Mouse (Mus musculus) CH12.LX (cell line): ENCODE measurements around the gene Cfap61. TPM values are rescaled to one million over a fixed set of nuclear protein-coding genes. Genes with fewer than 3 reads are reported as not detected.

ENCODE experiments used
- DNase-seq: peaks from one replicate; pipeline ENCODE4 v3.0.0-alpha.2; 2013; ENCODE audit errors: extremely low read depth
- H3K27ac ChIP-seq: 2 replicates; pipeline ENCODE4 v1.5.1; 2012; ENCODE audit warnings: low read depth, mild to moderate bottlenecking, control low read depth, moderate library complexity; ENCODE audit not compliant: insufficient read depth
- H3K27me3 ChIP-seq: replicated peaks from 2 replicates; pipeline ENCODE3; 2012; ENCODE audit warnings: inconsistent platforms
- H3K36me3 ChIP-seq, 2 experiments: replicated peaks in 1 of 2; 2 replicates each; pipeline versions ENCODE3 to v1.6.1; 2012; ENCODE audit warnings: inconsistent platforms in 1 of 2, low read length in 1 of 2, mild to moderate bottlenecking in 1 of 2, mixed read lengths in 1 of 2, moderate library complexity in 1 of 2; ENCODE audit not compliant: control insufficient read depth in 1 of 2, insufficient read depth in 1 of 2
- H3K4me1 ChIP-seq, 2 experiments: 2 replicates each; pipeline ENCODE4 v1.6.1; 2012; ENCODE audit warnings: inconsistent platforms in 1 of 2, moderate library complexity in 1 of 2; ENCODE audit not compliant: insufficient read depth in 2 of 2, control insufficient read depth in 1 of 2
- H3K4me2 ChIP-seq: 2 replicates; pipeline ENCODE4 v1.6.1; 2012; ENCODE audit warnings: low read depth, mild to moderate bottlenecking, control low read depth; ENCODE audit not compliant: poor library complexity, insufficient read depth, severe bottlenecking
- H3K4me3 ChIP-seq, 3 experiments: fragments of 150-350 bp in 1 of 3; sonication (generic) in 1 of 3; replicated peaks in 1 of 3; 2 replicates each; pipeline versions ENCODE3 to v1.5.1; 2011 to 2012; ENCODE audit warnings: low read depth in 2 of 3, low read length in 2 of 3, mild to moderate bottlenecking in 2 of 3, moderate library complexity in 2 of 3, control low read depth in 1 of 3, improper control_type of control experiment in 1 of 3, inconsistent platforms in 1 of 3, mixed read lengths in 1 of 3; ENCODE audit not compliant: poor library complexity in 1 of 3
- H3K79me2 ChIP-seq: replicated peaks from 2 replicates; pipeline ENCODE4 v1.6.1; 2012; ENCODE audit warnings: mild to moderate bottlenecking, moderate library complexity; ENCODE audit not compliant: control insufficient read depth, poor library complexity, insufficient read depth, severe bottlenecking; ENCODE audit errors: extremely low read depth
- H3K9ac ChIP-seq: 2 replicates; pipeline ENCODE4 v1.6.1; 2012; ENCODE audit warnings: low read depth, mild to moderate bottlenecking, control low read depth, moderate library complexity; ENCODE audit not compliant: insufficient read depth
- H3K9me3 ChIP-seq: replicated peaks from 2 replicates; pipeline ENCODE3; 2012; ENCODE audit warnings: low read length, inconsistent platforms, mixed read lengths
- CTCF ChIP-seq, 2 experiments: IDR thresholded peaks in 1 of 2; conservative IDR thresholded peaks in 1 of 2; 2 replicates each; pipeline ENCODE4 v1.5.1; 2011 to 2012; ENCODE audit warnings: low read depth in 2 of 2, low read length in 2 of 2, improper control_type of control experiment in 1 of 2, inconsistent platforms in 1 of 2, mild to moderate bottlenecking in 1 of 2, moderate library complexity in 1 of 2
- EP300 ChIP-seq: IDR thresholded peaks from 2 replicates; pipeline ENCODE4 v1.6.1; 2011; ENCODE audit warnings: low read length, improper control_type of control experiment
- ETS1 ChIP-seq: conservative IDR thresholded peaks from 2 replicates; pipeline ENCODE4 v1.6.1; 2012; ENCODE audit warnings: low read depth, mild to moderate bottlenecking, inconsistent platforms, low read length, improper control_type of control experiment, moderate library complexity
- IRF4 ChIP-seq: IDR thresholded peaks from 2 replicates; pipeline ENCODE4 v1.6.1; 2014; ENCODE audit warnings: low read depth, mild to moderate bottlenecking, inconsistent platforms, low read length, improper control_type of control experiment
- JUND ChIP-seq: conservative IDR thresholded peaks from 2 replicates; pipeline ENCODE4 v1.6.1; 2011; ENCODE audit warnings: low read depth, low read length, improper control_type of control experiment
- KAT2A ChIP-seq: IDR thresholded peaks from 2 replicates; pipeline ENCODE4 v1.6.1; 2012; ENCODE audit warnings: low read length, improper control_type of control experiment, inconsistent platforms; ENCODE audit not compliant: insufficient replicate concordance
- MXI1 ChIP-seq: IDR thresholded peaks from 2 replicates; pipeline ENCODE4 v1.6.1; 2011; ENCODE audit warnings: mild to moderate bottlenecking, low read depth, low read length, improper control_type of control experiment
- NRF1 ChIP-seq: IDR thresholded peaks from 2 replicates; pipeline ENCODE4 v1.6.1; 2014; ENCODE audit warnings: low read depth, mild to moderate bottlenecking, inconsistent platforms, low read length, improper control_type of control experiment, moderate library complexity
- PAX5 ChIP-seq: IDR thresholded peaks from 2 replicates; pipeline ENCODE4 v1.6.1; 2012; ENCODE audit warnings: low read length, inconsistent platforms, mixed read lengths
- RCOR1 ChIP-seq: conservative IDR thresholded peaks from 2 replicates; pipeline ENCODE4 v1.6.1; 2012; ENCODE audit warnings: low read depth, mild to moderate bottlenecking, inconsistent platforms, low read length, improper control_type of control experiment
- SMC3 ChIP-seq: IDR thresholded peaks from 2 replicates; pipeline ENCODE4 v1.6.1; 2011; ENCODE audit warnings: low read depth, low read length, improper control_type of control experiment
- ZKSCAN1 ChIP-seq: IDR thresholded peaks from 2 replicates; pipeline ENCODE4 v1.6.1; 2012; ENCODE audit warnings: low read depth, inconsistent platforms, low read length, improper control_type of control experiment, borderline replicate concordance
- ZNF384 ChIP-seq: IDR thresholded peaks from 2 replicates; pipeline ENCODE4 v1.6.1; 2012; ENCODE audit warnings: low read depth, low read length, improper control_type of control experiment, inconsistent platforms
- dilution Hi-C: fragments of 300-500 bp; cut with MboI; formaldehyde crosslinking; loops from 2 replicates; pipeline ENCODE4 v1.14.3; 2020; ENCODE audit warnings: low sequenced_read_pairs; ENCODE audit not compliant: extremely low pct_unique_long_range_greater_than_20kb, extremely low pct_ligation_motif_present
- in situ Hi-C: fragments of 300-500 bp; cut with MboI; formaldehyde crosslinking; loops from 3 replicates; pipeline ENCODE4 v1.14.3; 2019; ENCODE audit warnings: low sequenced_read_pairs, low pct_ligation_motif_present, low pct_unique_long_range_greater_than_20kb, mixed read lengths
- polyA plus RNA-seq: library from polyadenylated mRNA; unstranded; fragments of >175 nt; gene quantifications from 2 replicates; pipeline ENCODE4 v1.2.1, GENCODE M21; 2012; ENCODE audit warnings: low read depth; ENCODE audit not compliant: insufficient read length
- total RNA-seq, 2 experiments: library from RNA; depleted of rRNA; stranded (reverse); fragments of 300-350 nt in 1 of 2; fragments of >200 nt in 1 of 2; gene quantifications; 2 replicates each; pipeline ENCODE4 v1.2.3; 2012 to 2014

Cfap61 gene
- total and polyA plus RNA-seq, 3 experiments: 0.34 TPM; not detected in 2

DNA sequence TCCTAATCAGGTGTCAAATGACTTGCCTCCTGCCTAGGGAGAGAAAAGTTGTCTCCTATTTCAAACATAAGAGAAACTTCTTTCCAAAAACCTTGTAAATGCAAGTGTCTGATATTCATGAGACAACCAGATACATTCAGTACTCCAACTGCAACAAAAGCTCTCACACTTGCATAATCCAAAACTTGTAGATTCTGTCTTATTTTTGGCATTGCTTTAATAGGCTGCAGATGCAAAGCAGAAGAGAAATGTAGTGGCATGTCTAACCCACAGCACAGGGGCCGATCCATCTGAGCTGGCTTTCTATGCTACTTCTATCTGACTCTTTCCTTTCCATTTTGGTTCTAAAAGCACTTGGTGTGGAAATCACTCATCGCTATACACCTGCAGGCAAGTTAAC lies 296.9 kb downstream of the Cfap61 start:
- no peaks in the 10 kb centered on the region for H3K27me3 ChIP-seq
- in situ Hi-C loops (loop anchor here (25.0 kb wide), 1 partner anchor 269 kb away; no protein-coding TSS in a partner anchor), dilution Hi-C loops (no loop called here)
- no peaks in the 10 kb centered on the region for H3K79me2 ChIP-seq
- DNase-seq: no peak
- TF ChIP-seq KAT2A: no peak
- TF ChIP-seq IRF4: 0 out of 2 replicates have a peak, but pooled peaks have one; percentile 8
- TF ChIP-seq ETS1: 0 out of 2 replicates have a peak, but pooled peaks have one; percentile 10
- H3K4me2 ChIP-seq: no peak overlapping the region
- H3K4me3 ChIP-seq: no peak overlapping the region
- H3K9ac ChIP-seq: no peak overlapping the region
- H3K9me3 ChIP-seq: peaks cover 2% of the 10 kb centered on the region
- H3K4me1 ChIP-seq: peaks cover 3 to 38% of the 10 kb centered on the region in 2 experiments
- H3K27ac ChIP-seq: no peak overlapping the region
- H3K36me3 ChIP-seq: no peaks in the 10 kb centered on the region

DNA sequence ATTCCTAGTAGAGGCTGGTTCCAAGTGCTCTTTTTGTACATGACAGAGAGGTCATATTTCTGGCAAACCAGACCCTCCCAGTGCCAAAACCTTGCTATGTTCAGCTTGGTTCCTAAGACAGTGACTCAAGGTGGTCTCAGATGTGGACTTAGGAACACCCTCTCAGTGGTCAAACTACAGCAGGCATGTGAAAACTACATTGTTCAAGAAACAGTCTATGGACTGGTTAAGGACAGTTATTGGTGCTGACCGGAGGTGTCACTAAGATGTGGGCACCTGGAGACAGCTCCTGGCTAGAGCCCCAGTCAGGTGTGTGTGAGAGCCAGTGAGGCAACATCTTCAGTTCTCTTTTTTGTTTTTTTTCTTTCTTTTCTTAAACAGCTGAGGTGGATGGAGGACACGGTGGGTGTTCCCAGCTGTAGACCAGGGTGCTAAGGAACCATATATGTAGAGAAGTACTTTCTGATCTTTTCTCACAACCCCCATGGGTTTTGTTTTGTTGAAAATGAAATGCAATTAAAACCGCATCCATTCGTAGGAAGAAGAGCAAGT lies 304.7 kb downstream of the Cfap61 start:
- H3K79me2 ChIP-seq: no peaks in the 10 kb centered on the region
- no peak overlapping the region for H3K4me2 ChIP-seq
- H3K9ac ChIP-seq: no peak overlapping the region
- H3K36me3 ChIP-seq: peaks cover 0 to 19% of the 10 kb centered on the region in 2 experiments
- TF ChIP-seq EP300: no peak; the same call in 1 of the 2 replicates
- TF ChIP-seq ZNF384: peak; percentile 54
- TF ChIP-seq ETS1: peak; percentile 59
- no peak for TF ChIP-seq IRF4
- DNase-seq: no peak
- in situ Hi-C loops (loop anchor here (25.0 kb wide), 1 partner anchor 277 kb away; no protein-coding TSS in a partner anchor), dilution Hi-C loops (no loop called here)
- H3K9me3 ChIP-seq: no peaks in the 10 kb centered on the region
- no peaks in the 10 kb centered on the region for H3K27me3 ChIP-seq
- H3K27ac ChIP-seq: no peak overlapping the region
- no peak overlapping the region for H3K4me3 ChIP-seq
- H3K4me1 ChIP-seq: peaks cover 0 to 29% of the 10 kb centered on the region in 2 experiments; a peak in 2 of 4 replicates

DNA sequence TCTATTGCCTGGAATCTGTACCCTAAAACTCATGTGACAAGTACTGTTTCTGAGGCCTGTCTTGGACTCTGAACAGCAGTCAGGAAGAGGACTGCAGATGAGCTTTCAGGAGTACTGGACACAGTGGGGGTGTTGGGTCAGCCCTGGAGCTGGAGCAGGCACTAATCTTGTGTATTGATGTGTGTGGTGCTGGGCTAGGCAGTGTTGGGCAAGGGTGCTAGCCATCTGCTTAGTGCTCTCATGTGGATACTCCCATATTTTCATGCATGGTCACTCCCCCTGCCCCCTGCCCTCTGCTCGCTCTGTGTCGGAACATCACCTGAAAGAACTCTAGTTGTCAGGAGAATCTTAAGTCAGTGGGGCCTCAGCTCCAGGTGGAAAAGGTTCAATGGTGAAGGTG lies 309.5 kb downstream of the Cfap61 start:
- no peak overlapping the region for H3K4me3 ChIP-seq
- no peak overlapping the region for H3K27ac ChIP-seq
- H3K79me2 ChIP-seq: no peaks in the 10 kb centered on the region
- TF ChIP-seq JUND (no peak), ZKSCAN1 (no peak), RCOR1 (no peak), SMC3 (no peak), PAX5 (no peak), ETS1 (no peak), MXI1 (no peak), ZNF384 (no peak), NRF1 (no peak), CTCF (conservative IDR thresholded peaks at IDR 0.05 in 1 of 2, IDR thresholded peaks at IDR 0.05 in 1 of 2; ENCODE audit: low read depth in 2 of 2, low read length in 2 of 2) (no peak)
- no peak overlapping the region for H3K9ac ChIP-seq
- H3K4me2 ChIP-seq: no peak overlapping the region
- H3K36me3 ChIP-seq: peaks cover 0 to 46% of the 10 kb centered on the region in 2 experiments
- in situ Hi-C loops (loop anchor here (25.0 kb wide), 1 partner anchor 282 kb away; no protein-coding TSS in a partner anchor), dilution Hi-C loops (no loop called here)
- no peaks in the 10 kb centered on the region for H3K9me3 ChIP-seq
- H3K4me1 ChIP-seq: peaks cover 0 to 42% of the 10 kb centered on the region in 2 experiments; a peak in 2 of 4 replicates
- no peaks in the 10 kb centered on the region for H3K27me3 ChIP-seq
- DNase-seq: no peak
